Mouse (Mus musculus) lung, postnatal 0 days (tissue): ENCODE data around the gene Scarf1.

Experiments used
- CTCF ChIP-seq: IDR thresholded peaks from 2 replicates; pipeline ENCODE4 v1.5.1; 2016; ENCODE audit warnings: antibody characterized with exemption, mild to moderate bottlenecking
- EP300 ChIP-seq: IDR thresholded peaks from 2 replicates; pipeline ENCODE4 v1.6.1; 2016; ENCODE audit warnings: antibody characterized with exemption, mild to moderate bottlenecking, control low read depth

GRCm38 (mm10) chr11:75467512-75468215, 45.7 kb upstream of the Scarf1 start:
- TF ChIP-seq EP300 = no peak
- peak; percentile 36 for TF ChIP-seq CTCF
